Mouse (Mus musculus): ENCODE results near the gene Gm3625. TPM values are rescaled to one million over a fixed set of nuclear protein-coding genes. Genes with fewer than 3 reads are reported as not detected.

Gene Gm3625
- total and polyA plus RNA-seq, 3 experiments: not detected

GRCm38 (mm10) chr12:4593166-4593929 is 621 bp upstream of the Gm3625 start:
- peak; percentile 82 for DNase-seq (ENCODE audit: low read depth, low spot score)
- Histone ChIP-seq H3K27ac (ENCODE audit: control insufficient read depth, low read depth, low read length) (peak overlapping the region; percentile 81), H3K4me1 (ENCODE audit: control insufficient read depth in 1 of 2, insufficient read depth in 2 of 2, low read length in 2 of 2) (peaks cover 3 to 6% of the 10 kb centered on the region in 2 experiments)
- peak; percentile 79 for TF ChIP-seq TBP (IDR thresholded peaks at IDR 0.05; ENCODE audit: low read depth, low read length)
- no peak for TF ChIP-seq MEF2A (IDR thresholded peaks at IDR 0.05; ENCODE audit: extremely low read depth, insufficient replicate concordance, low read depth, low read length, poor library complexity, severe bottlenecking)
- TF ChIP-seq SIN3A (IDR thresholded peaks at IDR 0.05; ENCODE audit: low read length): 0 out of 2 replicates have a peak, but pooled peaks have one; percentile 41
- no peak for TF ChIP-seq ZMIZ1 (IDR thresholded peaks at IDR 0.05; ENCODE audit: low read depth, low read length)
- no peak for TF ChIP-seq SMC3 (IDR thresholded peaks at IDR 0.05; ENCODE audit: low read depth, low read length)
- TF ChIP-seq ZKSCAN1 (IDR thresholded peaks at IDR 0.05; ENCODE audit: low read depth, low read length): no peak
- no peak for TF ChIP-seq ELF1 (IDR thresholded peaks at IDR 0.05; ENCODE audit: low read depth, low read length)
- TF ChIP-seq E2F4 (IDR thresholded peaks at IDR 0.05; ENCODE audit: borderline replicate concordance, low read depth, low read length): no peak
- 0 out of 2 replicates have a peak, but pooled peaks have one; percentile 26 for TF ChIP-seq RCOR1 (IDR thresholded peaks at IDR 0.05; ENCODE audit: low read depth, low read length)
- TF ChIP-seq ZNF384 (IDR thresholded peaks at IDR 0.05; ENCODE audit: low read depth, low read length): no peak
- TF ChIP-seq GATA1 (IDR thresholded peaks at IDR 0.05; ENCODE audit: low read depth, low read length): no peak
- TF ChIP-seq CTCF (IDR thresholded peaks at IDR 0.05 in 2 of 3, conservative IDR thresholded peaks at IDR 0.05 in 1 of 3; ENCODE audit: control insufficient read depth in 1 of 3, insufficient read depth in 1 of 3, low read depth in 2 of 3, low read length in 3 of 3, poor library complexity in 1 of 3, severe bottlenecking in 1 of 3): no peak
- no peak for TF ChIP-seq CHD1 (IDR thresholded peaks at IDR 0.05; ENCODE audit: low read depth, low read length)
- TF ChIP-seq RAD21 (IDR thresholded peaks at IDR 0.05; ENCODE audit: low read depth, low read length): no peak
- TF ChIP-seq MYB (IDR thresholded peaks at IDR 0.05; ENCODE audit: low read depth, low read length): no peak
- 0 out of 4 replicates have a peak, but pooled peaks of 1 of the 2 experiments have one; percentile 25 for TF ChIP-seq POLR2A (IDR thresholded peaks at IDR 0.05; ENCODE audit: control insufficient read depth in 1 of 2, insufficient read depth in 1 of 2, low read depth in 1 of 2, low read length in 2 of 2, poor library complexity in 1 of 2)
- no peak for TF ChIP-seq JUND (IDR thresholded peaks at IDR 0.05; ENCODE audit: low read depth, low read length)
- no peak for TF ChIP-seq MAFK (IDR thresholded peaks at IDR 0.05; ENCODE audit: borderline replicate concordance, low read depth, low read length)
- no peak for TF ChIP-seq USF1 (IDR thresholded peaks at IDR 0.05; ENCODE audit: low read depth, low read length)
- TF ChIP-seq HCFC1 (IDR thresholded peaks at IDR 0.05; ENCODE audit: low read depth, low read length): peak; percentile 20; the same call in 1 of the 2 replicates
- no peak for TF ChIP-seq GABPA (IDR thresholded peaks at IDR 0.05; ENCODE audit: low read depth, low read length)
- TF ChIP-seq MAZ (IDR thresholded peaks at IDR 0.05; ENCODE audit: low read depth, low read length): no peak
- TF ChIP-seq MAX (IDR thresholded peaks at IDR 0.05; ENCODE audit: low read length): no peak; the same call in 1 of the 2 replicates
- TF ChIP-seq NELFE (IDR thresholded peaks at IDR 0.05; ENCODE audit: low read depth, low read length): 0 out of 2 replicates have a peak, but pooled peaks have one; percentile 11
- 0 out of 2 replicates have a peak, but pooled peaks have one; percentile 22 for TF ChIP-seq TCF12 (IDR thresholded peaks at IDR 0.05; ENCODE audit: low read depth, low read length)
- TF ChIP-seq BHLHE40 (IDR thresholded peaks at IDR 0.05; ENCODE audit: borderline replicate concordance, low read depth, low read length): peak; percentile 68; the same call in 1 of the 2 replicates
- TF ChIP-seq POLR2AphosphoS5 (IDR thresholded peaks at IDR 0.05; ENCODE audit: borderline replicate concordance, low read depth, low read length): no peak
- TF ChIP-seq KAT2A (conservative IDR thresholded peaks at IDR 0.05; ENCODE audit: low read depth, low read length): no peak
- TF ChIP-seq NRF1 (IDR thresholded peaks at IDR 0.05; ENCODE audit: insufficient read depth, low read depth, low read length, poor library complexity, severe bottlenecking): no peak
- no peak for TF ChIP-seq CHD2 (IDR thresholded peaks at IDR 0.05; ENCODE audit: low read length)
- peak; percentile 82; the same call in 1 of the 2 replicates for TF ChIP-seq UBTF (IDR thresholded peaks at IDR 0.05; ENCODE audit: borderline replicate concordance, insufficient read depth, low read depth, low read length)
- TF ChIP-seq USF2 (IDR thresholded peaks at IDR 0.05; ENCODE audit: borderline replicate concordance in 1 of 2, insufficient read depth in 1 of 2, low read depth in 1 of 2, low read length in 2 of 2): no peak
- TF ChIP-seq EP300 (IDR thresholded peaks at IDR 0.05; ENCODE audit: low read depth in 1 of 2, low read length in 2 of 2): no peak
- TF ChIP-seq MYC (IDR thresholded peaks at IDR 0.05; ENCODE audit: low read depth, low read length): 0 out of 2 replicates have a peak, but pooled peaks have one; percentile 11
- TF ChIP-seq TAL1 (IDR thresholded peaks at IDR 0.05; ENCODE audit: low read length): no peak

More at GRCm38 (mm10) chr12:4593166-4593929, 621 bp upstream of the Gm3625 start:
- Histone ChIP-seq H3K27me3 (ENCODE audit: control insufficient read depth in 1 of 2, insufficient read depth in 2 of 2, low read length in 2 of 2) (no peaks in the 10 kb centered on the region), H3K36me3 (ENCODE audit: control insufficient read depth in 1 of 2, insufficient read depth in 2 of 2, low read length in 2 of 2) (peaks cover 0 to 22% of the 10 kb centered on the region in 2 experiments; a peak in 2 of 4 replicates), H3K79me2 (ENCODE audit: control insufficient read depth, insufficient read depth, low read length, poor library complexity) (peaks cover 35% of the 10 kb centered on the region), H3K9me3 (replicated peaks; ENCODE audit: insufficient read depth, low read length) (no peaks in the 10 kb centered on the region), H3K4me3 (ENCODE audit: control insufficient read depth in 1 of 2, insufficient read depth in 1 of 2, low read depth in 2 of 2, low read length in 2 of 2) (peak overlapping the region; percentile 88 to 96), H3K9ac (ENCODE audit: control insufficient read depth, low read depth, low read length, poor library complexity, severe bottlenecking) (peak overlapping the region; percentile 90)

All from MEL (cell line).